Mouse (Mus musculus): ENCODE measurements around the gene Lin54. TPM values are rescaled to one million over a fixed set of nuclear protein-coding genes. Genes with fewer than 3 reads are reported as not detected.

The Lin54 gene
- polyA plus RNA-seq, 1 experiment: 6.6 TPM

DNA sequence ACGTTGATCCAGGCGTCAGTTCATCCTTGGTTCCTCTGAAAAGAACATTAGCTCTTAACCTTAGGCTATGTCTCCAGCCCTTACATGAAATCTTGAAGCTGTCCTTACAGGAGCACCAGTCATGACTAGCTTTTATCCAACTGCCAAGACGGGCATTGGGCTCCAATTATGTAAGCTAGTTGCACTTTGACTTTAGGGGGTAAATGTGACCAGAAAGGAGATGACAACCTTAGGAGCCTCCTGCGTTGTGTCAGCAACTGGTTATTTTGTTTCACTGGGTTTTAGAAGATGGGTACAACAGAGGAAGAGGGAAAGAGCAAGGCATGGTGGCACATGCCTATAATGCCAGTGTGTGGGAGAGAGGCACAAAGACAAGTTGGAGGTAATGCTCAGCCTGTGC lies 81.6 kb downstream of the Lin54 start:
- no peak for DNase-seq (ENCODE audit: low spot score)

DNA sequence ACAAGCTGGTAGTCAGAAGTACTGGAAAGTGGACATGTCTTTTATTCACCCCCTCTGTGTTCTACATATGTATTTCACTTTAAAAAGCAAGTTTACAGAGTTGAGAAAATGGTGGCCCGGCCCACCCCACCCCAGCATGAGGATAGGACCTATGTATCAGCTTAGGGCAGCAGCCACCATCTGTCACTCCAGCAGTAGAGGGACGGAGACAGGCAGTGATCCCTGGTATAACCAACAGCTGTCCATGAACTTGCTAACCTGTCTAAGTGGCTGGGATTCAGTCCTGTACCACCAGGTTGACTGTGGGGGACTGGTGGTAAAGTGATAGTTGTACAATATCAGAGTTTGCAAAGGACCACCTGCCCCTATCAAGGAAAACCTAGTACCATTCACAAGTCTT lies 82.4 kb downstream of the Lin54 start:
- DNase-seq (ENCODE audit: low spot score): no peak

DNA sequence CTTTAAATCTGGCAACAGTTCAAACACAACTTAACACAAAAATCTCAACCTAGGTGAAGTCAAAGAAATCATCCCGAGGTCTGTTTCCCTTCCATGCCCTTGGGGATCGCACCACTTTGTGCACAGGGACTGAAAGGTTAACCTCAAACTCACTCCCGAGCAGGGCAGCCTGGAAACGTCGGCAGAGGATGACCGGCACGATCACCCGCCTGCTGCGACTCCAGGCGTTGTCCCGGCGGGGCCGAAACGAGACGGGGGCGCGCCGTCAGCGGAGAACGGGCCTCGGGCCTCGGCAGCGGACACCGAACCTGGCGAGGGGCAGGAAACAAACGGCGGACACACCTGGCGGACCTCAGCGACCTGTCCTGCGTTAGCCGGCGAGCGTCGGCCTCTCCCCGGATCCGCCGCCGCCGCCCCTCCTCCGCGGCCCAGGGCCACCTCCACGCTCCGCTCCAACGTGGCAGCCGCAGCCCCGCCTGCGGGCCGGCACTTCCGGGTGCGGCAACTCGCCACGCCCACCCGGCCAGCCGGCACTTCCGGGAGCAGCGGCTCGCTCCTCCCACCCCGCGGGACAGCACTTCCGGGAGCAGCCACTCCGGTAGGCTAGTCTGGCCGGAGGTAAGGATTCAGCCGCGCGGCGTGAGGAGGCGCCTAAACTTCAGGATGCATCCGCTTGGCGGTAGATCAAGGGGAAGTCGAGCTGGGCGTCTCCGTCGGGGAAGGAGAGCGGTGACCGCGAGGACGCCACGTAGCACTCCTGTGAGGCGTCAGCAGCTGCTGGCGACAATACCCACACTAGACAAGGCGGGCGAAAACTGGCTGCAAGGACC lies 84.5 kb downstream of the Lin54 start, which contains the start of gene Sec31a:
Gene Sec31a, minus strand, starts transcription at position 474 of the 830 bp plus-strand sequence.
- peak; percentile 96 for DNase-seq (ENCODE audit: low spot score)

DNA sequence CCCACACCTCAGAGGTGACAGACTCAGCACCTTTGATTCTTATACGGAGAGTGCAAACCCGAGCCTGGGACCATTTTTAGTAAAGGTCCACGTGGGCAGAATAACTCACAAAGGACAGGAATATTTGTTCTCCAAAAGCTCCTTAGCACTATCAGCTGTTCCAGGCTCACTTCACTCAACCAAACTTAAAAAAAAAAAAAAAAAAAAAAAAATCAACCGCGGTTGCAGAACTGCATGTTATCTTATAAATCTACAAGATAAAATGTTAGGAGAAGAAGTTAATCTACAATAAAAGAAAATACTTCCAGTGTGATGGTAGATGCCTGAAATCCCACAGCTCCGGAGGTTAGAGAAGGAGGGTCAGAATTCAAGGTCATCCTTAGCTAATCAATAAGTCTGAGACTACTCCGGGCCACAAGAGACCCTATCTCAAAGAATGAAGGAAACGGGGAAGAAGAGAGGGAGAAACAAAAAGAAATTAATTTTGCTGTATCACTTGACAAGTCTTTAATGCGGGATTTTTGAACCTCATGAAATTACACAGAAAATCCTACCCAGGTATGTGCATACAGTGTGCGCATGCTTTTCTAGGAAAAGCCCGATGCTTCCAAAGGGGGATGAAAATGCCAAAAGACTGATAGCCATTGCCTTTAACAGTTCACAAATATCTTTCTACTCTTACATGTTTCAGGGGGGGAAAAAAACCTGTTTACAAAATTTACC lies 85.8 kb downstream of the Lin54 start:
- no peak for DNase-seq (ENCODE audit: low spot score)

DNA sequence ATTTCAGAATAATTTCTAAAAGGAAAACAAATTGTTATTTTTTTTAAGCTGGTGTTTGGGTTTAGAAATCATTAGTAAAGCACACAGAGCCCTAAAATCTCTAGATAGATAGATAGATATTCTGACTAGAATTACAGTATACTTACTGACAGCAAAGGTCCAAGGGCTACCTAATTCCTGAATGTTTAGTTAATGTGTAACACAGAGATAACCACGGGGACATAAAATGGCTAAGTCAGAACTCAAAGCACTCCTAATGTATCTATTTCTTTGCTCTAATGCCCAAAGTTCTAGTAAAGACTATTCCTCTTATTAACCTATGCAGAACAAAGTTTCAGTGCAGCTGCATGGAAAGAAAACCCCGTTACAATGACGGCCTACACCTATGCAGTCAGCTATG lies 87.6 kb downstream of the Lin54 start:
- DNase-seq (ENCODE audit: low spot score): no peak

DNA sequence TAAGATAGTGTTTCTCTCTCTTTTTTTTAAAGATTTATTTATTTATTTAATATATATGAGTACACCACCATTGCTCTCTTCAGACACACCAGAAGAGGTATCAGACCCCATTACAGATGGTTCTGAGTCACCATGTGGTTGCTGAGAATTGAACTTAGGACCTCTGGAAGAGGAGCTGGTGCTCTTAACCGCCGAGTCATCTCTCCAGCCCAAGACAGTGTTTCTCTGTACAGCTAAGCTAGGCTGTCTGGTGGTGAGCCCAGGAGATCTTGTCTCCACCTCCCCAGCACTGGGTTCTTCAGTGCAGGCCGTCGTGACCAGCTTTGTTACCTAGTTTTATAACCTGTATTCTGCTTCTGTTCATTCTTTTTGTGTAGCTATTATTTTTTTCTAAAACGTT lies 90.2 kb downstream of the Lin54 start:
- no peak for DNase-seq (ENCODE audit: low spot score)

DNA sequence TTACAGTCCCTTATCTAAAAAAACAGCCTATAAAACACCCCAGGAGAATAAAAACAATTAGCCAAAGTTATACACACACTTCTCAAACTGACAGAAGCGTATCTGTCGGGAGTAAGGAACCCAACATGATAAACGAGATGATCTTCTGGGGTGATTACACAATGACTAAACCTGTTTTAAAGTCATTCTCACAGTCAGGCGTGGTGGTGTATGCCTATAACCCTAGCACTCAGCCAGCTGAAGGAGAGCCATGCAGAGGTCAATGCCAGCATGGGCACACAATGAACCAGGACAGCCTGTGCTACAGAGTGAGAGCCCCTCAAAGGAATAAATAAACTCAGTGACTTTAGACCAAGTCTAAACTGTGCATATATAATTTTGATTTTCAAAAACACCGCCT lies 92.0 kb downstream of the Lin54 start:
- no peak for DNase-seq (ENCODE audit: low spot score)

DNA sequence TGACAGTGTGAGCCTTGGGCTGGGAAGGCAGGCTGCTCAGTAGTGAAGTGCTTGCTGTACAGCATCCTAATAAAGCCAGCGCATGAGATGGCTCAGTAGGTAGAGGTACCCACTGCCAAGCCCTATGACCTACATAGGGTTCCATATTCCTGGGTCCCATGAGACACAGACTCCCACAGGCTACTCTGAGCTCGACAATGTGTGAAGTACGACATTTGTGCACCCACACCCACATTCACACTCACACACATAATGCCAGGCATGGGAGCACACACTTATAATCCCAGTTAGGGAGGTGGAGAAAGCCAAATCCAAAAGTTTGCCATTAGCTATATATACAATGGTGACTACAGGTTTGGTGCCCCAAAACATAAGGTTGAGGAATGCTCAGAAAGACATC lies 103.7 kb downstream of the Lin54 start:
- DNase-seq (ENCODE audit: low spot score): no peak

DNA sequence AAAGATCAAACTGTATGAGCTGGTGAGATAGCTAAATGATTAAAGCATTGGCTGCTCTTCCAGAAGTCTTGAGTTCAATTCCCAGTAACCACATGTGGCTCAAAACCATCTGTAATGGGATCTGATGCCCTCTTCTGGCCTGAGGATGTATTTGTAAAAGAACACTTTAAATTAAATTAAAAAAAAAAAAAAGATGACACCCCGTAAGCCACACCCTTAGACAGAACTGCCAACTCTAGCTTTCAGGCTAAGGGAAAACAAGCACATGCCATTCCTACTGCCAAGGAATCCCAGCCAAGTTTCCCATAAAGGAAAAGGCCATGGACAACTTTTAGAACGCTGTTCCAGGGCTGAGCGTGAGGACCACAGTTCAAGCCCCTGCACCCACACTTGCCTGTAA lies 106.8 kb downstream of the Lin54 start:
- DNase-seq (ENCODE audit: low spot score): no peak

DNA sequence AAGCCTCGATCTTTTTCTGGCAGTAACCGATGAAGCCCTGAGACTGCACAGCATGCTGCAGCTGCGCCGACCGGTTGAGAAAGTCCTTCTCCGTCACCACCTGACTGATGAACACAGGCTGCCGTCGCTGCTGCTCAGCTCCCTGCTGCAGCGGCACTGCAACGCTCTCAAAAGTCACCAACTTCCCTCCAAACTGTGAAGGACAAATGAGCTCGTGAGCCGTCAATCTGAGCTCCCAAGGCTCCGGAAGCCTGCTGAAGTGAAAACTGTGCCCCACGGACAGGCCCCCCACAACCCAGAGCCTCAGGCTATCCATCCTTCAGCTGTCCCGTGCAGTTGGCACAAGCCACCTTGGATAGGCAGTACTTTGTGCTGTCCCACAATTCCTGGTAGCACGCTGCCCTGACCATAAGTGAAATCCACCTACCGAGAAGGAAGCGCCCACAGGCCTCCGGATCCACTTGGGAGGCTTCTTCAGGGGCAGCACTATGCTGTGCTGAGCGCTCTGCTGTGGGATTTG lies 107.9 kb downstream of the Lin54 start:
- DNase-seq (ENCODE audit: low spot score): no peak

Other genes starting within 250 kb of the Lin54 start
- gene Sec31a, start 84.4 kb downstream of the Lin54 start, polyA plus RNA-seq (2012; rRNA removed): 148 and 178 TPM in 2 replicates
- gene Cops4, start 17.7 kb upstream of the Lin54 start, polyA plus RNA-seq (2012; rRNA removed): 66.8 and 69.9 TPM in 2 replicates
- 117 and 123 TPM in 2 replicates for gene Plac8, start 71.6 kb upstream of the Lin54 start, polyA plus RNA-seq (2012; rRNA removed)
- gene Coq2, start 174.5 kb upstream of the Lin54 start, polyA plus RNA-seq (2012; rRNA removed): 80.3 and 96.3 TPM in 2 replicates
- gene Hpse, start 219.1 kb upstream of the Lin54 start, polyA plus RNA-seq (2012; rRNA removed): 9.8 and 10.6 TPM in 2 replicates